Mouse (Mus musculus) gastrocnemius, postnatal 4 days (tissue): Measurements from ENCODE around the gene BC034090. TPM values are rescaled to one million over a fixed set of nuclear protein-coding genes. Genes with fewer than 3 reads are reported as not detected.

Experiments
- DNase-seq, 2 experiments: peaks; one replicate each; pipeline ENCODE4 v3.0.0; 2021 to 2022; ENCODE audit warnings: low spot score in 2 of 2, mixed read lengths in 2 of 2
- total RNA-seq, 2 experiments: library from RNA; stranded (reverse); gene quantifications; 2 replicates each; pipeline ENCODE4 v1.2.3; 2021

Gene BC034090
- total RNA-seq, 2 experiments from 2014 or later, result 18.4 to 23.4 TPM

DNA sequence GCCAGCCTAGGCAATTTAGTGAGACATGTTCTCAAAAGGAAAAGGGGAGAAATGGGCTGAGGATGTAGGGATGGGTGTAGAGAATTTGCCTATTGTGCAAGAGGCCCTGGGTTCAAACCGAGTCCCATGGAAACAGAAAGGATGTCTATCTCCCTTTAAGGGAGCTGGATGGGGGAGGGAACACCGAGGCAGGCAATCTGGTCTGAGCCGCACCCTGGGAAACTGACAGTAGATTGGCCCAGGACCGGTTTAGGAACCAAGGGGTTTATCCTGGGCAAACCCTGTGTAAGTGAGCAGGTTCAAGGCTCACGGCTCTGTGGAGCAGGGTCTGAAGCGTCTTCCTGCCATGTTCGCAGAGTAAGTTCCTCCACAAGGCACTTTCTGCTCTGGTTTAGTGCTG, 1.3 kb upstream of the BC034090 start:
- peak in 1 of 2 experiments; percentile 10 for DNase-seq

DNA sequence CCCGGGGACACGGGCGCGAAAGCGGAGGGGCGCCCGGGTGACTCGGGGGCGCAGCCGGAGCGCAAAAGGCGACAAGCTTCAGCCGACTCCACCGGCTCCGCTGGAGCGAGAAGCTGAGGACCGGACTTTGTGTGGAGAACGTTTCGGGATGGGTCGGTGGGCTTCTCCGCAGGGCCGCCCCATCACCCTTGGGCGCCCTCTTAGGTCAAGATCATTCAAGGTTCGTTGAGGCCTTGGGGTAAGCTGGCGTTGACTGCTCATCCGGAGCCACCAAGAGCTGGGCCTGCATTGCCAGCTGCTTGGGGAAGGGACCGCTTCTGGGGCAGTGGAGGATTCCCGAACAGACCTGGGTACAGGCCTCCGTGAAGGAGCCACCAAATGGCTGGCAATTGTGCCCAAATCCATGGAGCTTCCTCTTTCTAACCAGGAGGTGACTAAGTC, 547 bp upstream of the BC034090 start:
- DNase-seq, result peak in 1 of 2 experiments; percentile 9

- DNase-seq, result no peak
Measured at GRCm38 (mm10) chr1:155242488-155242745, 1.8 kb downstream of the BC034090 start.

GRCm38 (mm10) chr1:155241701-155242487, 2.4 kb downstream of the BC034090 start:
- DNase-seq, result no peak

DNA sequence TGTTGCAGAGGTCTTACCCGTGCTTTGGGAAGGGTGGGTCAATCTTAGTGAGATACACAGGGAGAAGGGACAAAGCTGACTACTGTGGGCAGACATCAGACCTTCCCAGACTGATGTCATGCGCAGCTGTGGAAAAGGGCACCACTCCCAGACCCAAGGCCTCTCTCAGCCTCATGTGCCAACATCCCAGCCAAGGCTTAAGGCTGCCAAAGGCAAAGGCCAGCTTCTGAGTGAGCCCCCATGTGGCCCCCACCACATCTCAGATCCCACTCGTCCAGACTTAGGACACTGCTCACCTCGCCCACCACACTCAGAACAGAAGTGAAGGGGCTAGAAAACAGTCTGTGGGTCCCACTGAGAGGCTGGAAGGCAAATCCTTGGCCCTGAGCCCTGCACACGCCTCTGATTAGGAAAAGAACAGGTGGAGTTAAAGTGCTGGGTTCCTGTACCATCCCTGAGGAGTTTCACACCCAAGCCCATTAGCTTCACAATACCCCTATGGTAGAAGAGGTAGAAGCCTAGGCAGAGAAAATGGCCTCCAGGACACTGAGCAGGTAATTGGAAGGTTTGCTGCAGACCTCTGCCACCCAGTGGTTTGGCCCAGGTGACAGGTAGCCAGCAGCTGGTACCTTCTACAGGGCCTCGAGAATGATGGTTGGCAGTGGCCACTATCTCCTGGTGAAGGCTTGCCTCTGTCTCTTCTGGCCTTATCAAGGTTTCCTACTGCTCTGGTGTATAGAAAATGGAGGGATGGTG, 4.1 kb downstream of the BC034090 start:
- peak in 1 of 2 experiments; percentile 65 for DNase-seq

GRCm38 (mm10) chr1:155239169-155239568, 5.1 kb downstream of the BC034090 start:
- no peak for DNase-seq

DNA sequence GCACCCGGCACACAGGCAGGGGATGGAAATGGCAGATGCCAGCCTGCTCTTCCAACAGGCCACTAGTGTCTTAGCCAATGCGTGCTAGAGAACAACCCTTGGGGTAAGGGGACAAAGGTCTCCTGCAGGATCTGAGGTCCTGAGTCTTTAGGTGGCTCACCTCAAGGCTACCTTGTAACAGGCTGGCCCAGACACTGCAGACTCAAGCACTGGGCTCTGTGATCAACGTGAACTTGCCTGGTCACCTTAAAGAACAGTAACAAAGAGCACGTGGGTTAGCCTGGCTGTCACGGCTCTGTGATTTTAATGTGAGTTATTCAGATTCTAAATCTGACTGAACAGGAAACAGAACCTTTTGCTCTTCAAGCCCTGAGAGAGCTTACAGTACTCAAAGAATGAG, 6.1 kb downstream of the BC034090 start:
- DNase-seq, result no peak

DNA sequence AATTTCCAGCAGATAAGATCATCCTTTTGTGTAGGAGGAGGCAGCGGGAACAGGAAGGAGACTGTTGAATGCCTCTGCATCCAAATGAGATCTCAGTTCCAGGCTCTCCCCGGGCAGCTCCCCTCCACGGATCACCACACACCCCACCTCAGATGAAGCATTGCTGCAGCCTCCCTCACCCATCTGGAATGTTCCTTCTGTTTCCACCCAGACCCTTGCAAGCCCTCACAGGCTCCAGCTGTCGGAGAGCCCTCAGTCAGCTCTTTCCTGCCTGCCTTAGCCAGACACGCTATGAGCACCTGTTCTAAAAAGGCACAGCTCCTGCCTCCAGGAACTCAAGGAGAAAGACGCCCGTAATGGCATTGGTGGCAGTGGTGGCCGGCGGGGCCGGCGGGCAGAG, 6.9 kb downstream of the BC034090 start:
- no peak for DNase-seq

- DNase-seq, result no peak
Measured at GRCm38 (mm10) chr1:155236306-155237024, 7.8 kb downstream of the BC034090 start.

GRCm38 (mm10) chr1:155235641-155236040, 8.6 kb downstream of the BC034090 start:
- DNase-seq, result no peak

DNA sequence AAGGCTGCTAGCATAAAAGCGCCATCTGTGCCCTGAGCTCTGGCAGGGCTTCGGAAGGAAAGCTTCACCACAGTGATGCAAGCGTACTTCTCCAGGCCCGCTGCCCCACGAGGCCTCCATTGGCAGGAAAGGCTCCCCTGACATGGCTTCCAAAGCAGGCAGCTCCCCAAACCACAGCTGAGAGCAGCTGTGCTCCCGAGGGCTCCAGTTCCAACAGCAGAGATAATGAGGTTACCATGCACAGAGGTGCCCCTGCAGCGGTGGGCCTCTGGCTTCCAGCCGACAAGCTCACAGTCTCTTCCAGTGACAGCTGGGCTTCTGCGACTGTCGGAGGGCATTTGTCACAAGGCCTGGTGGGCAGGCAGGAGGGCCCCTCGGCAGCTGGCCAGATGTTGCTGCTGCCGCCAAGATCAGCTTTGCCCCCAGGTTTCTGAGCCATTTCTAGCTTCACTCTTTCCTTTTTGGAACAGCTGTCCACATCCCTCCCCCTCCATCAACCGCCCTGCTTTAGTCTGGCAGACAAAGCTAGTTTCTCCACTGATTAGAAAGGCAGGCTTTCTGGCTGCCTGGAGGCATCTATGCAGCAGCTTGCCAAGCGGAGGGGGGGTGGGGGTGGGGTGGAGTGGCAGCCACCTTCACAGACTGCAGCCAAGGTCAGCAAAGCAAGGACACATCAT, 10.2 kb downstream of the BC034090 start:
- DNase-seq, result peak; percentile 66 to 86

GRCm38 (mm10) chr1:155233378-155233777, 10.9 kb downstream of the BC034090 start:
- DNase-seq, result no peak

DNA sequence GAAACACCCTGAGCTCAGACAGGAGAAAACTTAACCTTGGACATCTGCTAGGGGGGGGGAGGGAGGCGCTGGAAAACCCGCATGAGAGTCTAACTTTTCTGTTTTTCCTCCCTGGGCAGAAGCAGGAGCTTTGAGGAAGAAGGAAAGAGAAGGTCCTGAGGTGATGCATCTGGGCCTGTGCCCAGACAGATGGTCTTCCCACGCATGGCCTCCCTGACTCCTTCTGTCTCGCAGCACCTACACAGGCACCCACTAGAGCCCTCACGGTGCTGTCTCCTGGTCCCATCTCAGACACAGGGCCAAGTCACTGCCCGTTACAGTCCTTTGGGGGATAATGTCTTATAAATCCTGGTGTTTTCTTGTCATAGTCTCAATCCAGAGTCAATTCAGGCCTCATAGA, 11.5 kb downstream of the BC034090 start:
- no peak for DNase-seq

- no peak for DNase-seq
Measured at GRCm38 (mm10) chr1:155232385-155232784, 11.9 kb downstream of the BC034090 start.

GRCm38 (mm10) chr1:155229464-155230411, 14.5 kb downstream of the BC034090 start:
- peak in 1 of 2 experiments; percentile 75 for DNase-seq

DNA sequence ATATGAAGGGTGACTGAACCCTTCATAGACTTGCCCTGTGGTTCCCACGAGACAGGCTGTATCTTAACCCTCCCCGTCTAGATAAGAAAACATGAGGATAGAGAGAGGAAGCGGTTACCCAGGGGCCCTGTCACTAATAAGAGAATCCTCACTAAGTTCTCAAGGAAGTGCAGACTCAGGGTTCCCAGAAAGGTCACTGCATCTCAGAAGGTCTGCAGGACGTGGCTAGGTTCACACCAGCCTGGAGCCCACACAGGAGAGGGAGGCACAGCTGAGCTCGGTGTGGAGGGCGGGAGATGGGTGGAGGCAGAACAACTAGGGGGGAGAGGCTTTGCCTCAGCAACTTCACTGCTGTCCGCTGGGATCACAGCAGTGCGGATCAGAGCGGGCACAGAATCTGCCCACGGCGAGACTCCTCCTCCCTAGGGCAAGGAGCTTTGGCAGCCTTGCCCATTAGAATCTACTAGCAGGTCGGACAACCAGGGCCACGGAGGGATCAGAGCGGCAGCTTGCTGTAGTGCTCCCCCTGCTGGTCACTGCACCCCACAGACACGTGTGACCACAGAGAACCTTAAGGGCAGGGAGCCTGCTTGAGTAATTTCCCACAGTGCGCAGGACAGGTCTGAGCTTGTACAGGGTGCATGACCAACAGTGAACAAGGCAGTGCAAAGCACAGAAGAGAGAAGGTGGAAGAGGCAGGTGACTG, 20.2 kb downstream of the BC034090 start:
- peak; percentile 68 to 85 for DNase-seq

DNA sequence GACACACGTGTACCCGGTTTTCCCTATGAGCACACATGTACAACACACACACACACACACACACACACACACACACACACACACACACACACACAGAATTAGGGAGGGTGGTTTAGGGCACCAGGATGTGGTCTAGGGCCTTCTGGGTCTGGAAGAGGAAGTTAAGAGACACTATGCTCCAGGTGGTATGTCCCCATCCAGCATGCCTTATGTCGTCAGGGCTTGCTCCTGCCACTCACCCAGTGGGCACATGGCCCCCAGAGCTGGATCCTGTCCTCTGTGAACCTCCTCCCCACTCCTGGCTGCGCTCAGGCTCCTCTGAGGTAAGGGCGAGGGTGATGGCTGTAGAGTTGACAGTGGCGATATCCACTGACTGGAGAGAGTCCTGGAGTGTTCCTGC, 21.2 kb downstream of the BC034090 start:
- DNase-seq, result no peak

DNA sequence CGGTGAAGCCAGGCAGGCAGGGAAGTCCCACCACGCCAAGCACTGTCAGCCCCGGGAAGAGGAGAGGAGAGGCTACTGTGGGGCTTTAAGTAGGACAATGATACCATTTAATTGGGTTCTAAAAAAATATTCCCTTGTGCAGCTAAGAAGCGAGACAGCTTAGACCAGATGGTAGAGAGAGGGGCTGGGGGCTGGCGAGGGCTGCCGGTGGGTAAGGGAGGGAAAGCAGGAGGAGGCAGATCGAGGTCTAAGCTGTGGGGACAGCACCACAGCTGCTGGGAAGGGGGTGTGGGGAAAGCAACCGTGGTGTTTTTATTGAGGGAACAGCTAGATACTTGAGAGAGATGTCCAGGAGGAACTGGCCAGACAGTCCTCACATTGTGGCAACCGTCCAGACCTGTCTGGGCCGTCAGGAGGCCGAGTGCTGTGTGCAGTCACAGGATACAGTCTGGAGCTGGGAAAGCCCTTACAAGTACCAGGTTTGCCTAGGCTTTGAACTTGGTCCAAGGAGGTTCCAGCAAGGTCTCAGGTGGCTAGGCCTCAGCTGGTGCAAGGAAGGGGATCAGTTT, 22.1 kb downstream of the BC034090 start:
- DNase-seq, result no peak

DNA sequence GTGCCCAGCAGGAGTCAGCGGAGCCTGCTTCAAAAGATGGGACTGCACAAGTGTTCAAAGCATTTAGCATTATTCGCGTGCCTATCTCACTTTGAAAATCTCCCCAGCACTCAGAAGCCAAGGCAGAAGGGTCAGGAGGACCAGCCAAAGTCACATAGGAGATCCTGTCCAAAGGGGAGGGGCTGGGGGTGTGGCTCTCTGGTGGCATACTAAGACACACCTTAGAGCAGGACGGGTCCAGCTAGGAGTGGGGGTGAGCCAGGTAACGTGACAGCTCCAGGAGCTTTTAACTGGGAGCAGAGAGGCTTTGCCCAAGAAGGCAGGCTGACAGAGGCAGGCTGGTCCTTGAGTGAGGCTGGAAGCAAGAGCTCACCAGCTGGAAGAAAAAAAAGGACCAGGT, 25.3 kb downstream of the BC034090 start:
- DNase-seq, result no peak
